Mouse (Mus musculus) liver, embryonic 14.5 days (tissue): ENCODE results near the gene Alkbh3.

Source experiments
- CTCF ChIP-seq: IDR thresholded peaks from 2 replicates; pipeline ENCODE4 v1.5.1; 2016; ENCODE audit warnings: antibody characterized with exemption, low read depth, control low read depth
- EP300 ChIP-seq: IDR thresholded peaks from 2 replicates; pipeline ENCODE4 v1.6.1; 2016; ENCODE audit warnings: antibody characterized with exemption, low read depth

DNA sequence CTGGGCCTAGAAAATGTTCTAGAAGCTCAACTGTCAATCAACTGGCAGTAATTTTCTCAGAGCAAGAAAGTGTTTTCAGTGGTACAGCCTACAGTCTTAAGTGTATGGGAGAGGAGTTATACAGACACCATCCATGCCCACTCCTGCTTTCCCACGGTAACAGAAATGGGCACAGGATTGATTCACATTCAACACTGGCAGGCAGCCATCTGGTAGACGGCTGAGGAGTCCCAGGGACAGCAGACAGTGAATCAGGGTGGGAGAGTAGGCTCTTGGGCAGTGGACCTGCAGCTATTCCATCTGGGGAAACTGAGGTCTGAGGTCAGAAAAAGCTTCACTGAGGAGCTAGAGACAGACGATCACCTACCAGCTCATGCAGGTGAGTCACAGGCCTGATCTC is 39.0 kb downstream of the Alkbh3 start:
- TF ChIP-seq CTCF (no peak), EP300 (no peak)
